Mouse (Mus musculus) ES-Bruce4 (cell line): ENCODE measurements around the gene Spc24.

Experiments used
- CTCF ChIP-seq: IDR thresholded peaks from one replicate; pipeline ENCODE4 v1.8.1; 2011; ENCODE audit warnings: low read depth, low read length
- EP300 ChIP-seq: IDR thresholded peaks from 2 replicates; pipeline ENCODE4 v1.6.1; 2011; ENCODE audit warnings: low read depth, low read length; ENCODE audit not compliant: insufficient read depth

DNA sequence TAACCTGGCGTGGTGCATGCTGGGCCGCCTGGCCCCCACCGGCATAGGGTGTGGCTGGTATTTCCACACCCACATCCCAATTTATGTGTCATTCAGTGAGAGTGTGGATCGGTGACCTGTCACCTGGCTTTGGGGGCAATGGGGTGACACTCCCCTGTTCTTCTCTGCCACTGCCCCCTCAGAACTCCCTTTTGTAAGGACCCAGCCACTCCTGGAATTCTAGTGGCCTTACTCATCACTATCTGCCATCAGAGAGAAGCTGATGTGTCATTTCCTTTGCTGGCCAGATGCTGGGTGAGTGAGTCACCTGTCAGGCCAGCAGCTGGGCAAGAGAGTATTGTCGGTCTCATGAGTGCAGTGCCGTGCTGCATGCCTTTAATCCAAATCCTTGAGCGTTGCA is 30.8 kb downstream of the Spc24 start:
- no peak for TF ChIP-seq EP300
- TF ChIP-seq CTCF = no peak
